Mouse (Mus musculus) ES-Bruce4 (cell line): ENCODE results near the gene Snx10.

Source experiments
- CTCF ChIP-seq: IDR thresholded peaks from one replicate; pipeline ENCODE4 v1.8.1; 2011; ENCODE audit warnings: low read depth, low read length
- EP300 ChIP-seq: IDR thresholded peaks from 2 replicates; pipeline ENCODE4 v1.6.1; 2011; ENCODE audit warnings: low read depth, low read length; ENCODE audit not compliant: insufficient read depth

DNA sequence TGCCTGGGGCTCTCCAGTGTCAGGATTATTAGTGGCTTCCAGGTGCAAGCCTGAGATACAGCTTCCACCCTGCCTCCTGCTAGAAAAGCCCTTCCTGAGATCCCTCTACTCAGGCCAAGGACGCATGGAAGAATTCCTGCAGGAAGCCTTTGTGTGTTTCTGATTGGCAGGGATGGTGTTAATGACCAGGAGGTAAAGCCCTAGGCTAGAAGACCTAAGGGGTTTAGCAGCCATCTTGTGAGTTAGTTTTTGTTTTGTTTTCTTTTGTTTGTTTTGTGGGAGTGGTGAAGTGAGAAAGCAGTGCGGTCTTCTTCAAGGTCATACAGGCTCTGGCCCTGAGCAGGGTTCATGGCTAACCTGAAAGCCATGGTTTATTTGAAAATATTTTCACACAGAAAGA, 16.1 kb upstream of the Snx10 start:
- no peak for TF ChIP-seq EP300
- no peak for TF ChIP-seq CTCF
